Mouse (Mus musculus) neural tube, embryonic 14.5 days (tissue): Measurements from ENCODE around the gene Smarca4. TPM values are rescaled to one million over a fixed set of nuclear protein-coding genes. Genes with fewer than 3 reads are reported as not detected.

Source experiments
- ATAC-seq: fragments of 200-750 bp; cut with Nextera tagmentation; 2 replicates; pipeline ENCODE4 v1.8.0; 2017; ENCODE audit warnings: low read depth, mild to moderate bottlenecking, moderate TSS enrichment, moderate library complexity
- H3K27ac ChIP-seq: fragments of 300-500 bp; sonication (generic); 2 replicates; pipeline ENCODE4 v1.5.1; 2014; ENCODE audit warnings: low read depth, mild to moderate bottlenecking, control low read depth, low read length, moderate library complexity, mixed read lengths
- H3K27me3 ChIP-seq: fragments of 300-500 bp; sonication (generic); 2 replicates; pipeline ENCODE4 v1.6.1; 2014; ENCODE audit warnings: low read length; ENCODE audit not compliant: control insufficient read depth, insufficient read depth
- H3K36me3 ChIP-seq: fragments of 300-500 bp; sonication (generic); 2 replicates; pipeline ENCODE4 v1.6.1; 2014; ENCODE audit warnings: low read length, mixed read lengths; ENCODE audit not compliant: control insufficient read depth, insufficient read depth
- H3K4me1 ChIP-seq: fragments of 300-500 bp; sonication (generic); 2 replicates; pipeline ENCODE4 v1.6.1; 2014; ENCODE audit warnings: low read length; ENCODE audit not compliant: control insufficient read depth, insufficient read depth
- H3K4me2 ChIP-seq: fragments of 300-500 bp; sonication (generic); 2 replicates; pipeline ENCODE4 v1.6.1; 2014; ENCODE audit warnings: mild to moderate bottlenecking, low read depth, low read length, control low read depth
- H3K4me3 ChIP-seq: fragments of 300-500 bp; sonication (generic); 2 replicates; pipeline ENCODE4 v1.5.1; 2014; ENCODE audit warnings: low read depth, low read length, control low read depth, mixed read lengths
- H3K9ac ChIP-seq: fragments of 300-500 bp; sonication (generic); replicated peaks from 2 replicates; pipeline ENCODE4 v1.6.1; 2014; ENCODE audit warnings: low read depth, mild to moderate bottlenecking, control low read depth, low read length, mixed read lengths
- H3K9me3 ChIP-seq: fragments of 300-500 bp; sonication (generic); 2 replicates; pipeline ENCODE4 v1.6.1; 2016; ENCODE audit warnings: low read length; ENCODE audit not compliant: control insufficient read depth
- WGBS: fragments of 180-500 bp; shearing (Covaris S2); extraction: QIAGEN DNeasy Blood & Tissue Kit; methylation state at CpG from one replicate; pipeline ENCODE4 v1.1.7; 2014; 5-methylcytosine and 5-hydroxymethylcytosine counted together
- polyA plus RNA-seq: library from polyadenylated mRNA; unstranded; fragments of >200 nt; fragmentation: Nextera tagmentation; extraction: Ambion mirVana; gene quantifications from 2 replicates; pipeline ENCODE4 v1.2.1, GENCODE M21; 2014

The Smarca4 gene
- polyA plus RNA-seq, 1 experiment from 2014 or later, result 138 TPM

- ATAC-seq, result no peak
- no peaks in the 10 kb centered on the region for H3K27me3 ChIP-seq
- no peak overlapping the region for H3K4me3 ChIP-seq
- no peak overlapping the region for H3K9ac ChIP-seq
- H3K4me1 ChIP-seq, result no peaks in the 10 kb centered on the region
- H3K4me2 ChIP-seq, result no peak overlapping the region
- 98% methylated on average over 3 of the region's 3 CpGs for WGBS
- H3K27ac ChIP-seq, result no peak overlapping the region
- H3K9me3 ChIP-seq, result no peaks in the 10 kb centered on the region
- H3K36me3 ChIP-seq, result peaks cover 18% of the 10 kb centered on the region
Observed at GRCm38 (mm10) chr9:21709340-21709739, 93.4 kb downstream of the Smarca4 start.

- no peak overlapping the region for H3K9ac ChIP-seq
- no peak overlapping the region for H3K4me3 ChIP-seq
- no peaks in the 10 kb centered on the region for H3K36me3 ChIP-seq
- ATAC-seq, result no peak
- H3K4me2 ChIP-seq, result no peak overlapping the region
- H3K27ac ChIP-seq, result no peak overlapping the region
- 69% methylated on average over 4 of the region's 4 CpGs for WGBS
- no peaks in the 10 kb centered on the region for H3K27me3 ChIP-seq
- no peaks in the 10 kb centered on the region for H3K4me1 ChIP-seq
- no peaks in the 10 kb centered on the region for H3K9me3 ChIP-seq
Observed at GRCm38 (mm10) chr9:21715298-21715697, 99.3 kb downstream of the Smarca4 start.

- 94% methylated on average over 2 of the region's 2 CpGs for WGBS
- ATAC-seq, result no peak
- Histone ChIP-seq H3K4me3 (no peak overlapping the region), H3K9me3 (no peaks in the 10 kb centered on the region), H3K9ac (no peak overlapping the region), H3K4me1 (no peaks in the 10 kb centered on the region), H3K27me3 (no peaks in the 10 kb centered on the region), H3K27ac (no peak overlapping the region), H3K36me3 (no peaks in the 10 kb centered on the region), H3K4me2 (no peak overlapping the region)
Observed at GRCm38 (mm10) chr9:21717015-21717414, 101.0 kb downstream of the Smarca4 start.

GRCm38 (mm10) chr9:21721036-21721435, 105.1 kb downstream of the Smarca4 start:
- H3K36me3 ChIP-seq, result no peaks in the 10 kb centered on the region

GRCm38 (mm10) chr9:21723377-21724146, 107.6 kb downstream of the Smarca4 start, which contains the start of gene Ldlr:
TSS of gene Ldlr (plus strand) at chr9:21723483.
- Histone ChIP-seq H3K9me3 (no peaks in the 10 kb centered on the region), H3K4me1 (peaks cover 16% of the 10 kb centered on the region), H3K27ac (peak within 1 kb of the TSS; percentile 92), H3K36me3 (no peaks in the 10 kb centered on the region), H3K9ac (peak within 1 kb of the TSS; percentile 74), H3K27me3 (no peaks in the 10 kb centered on the region), H3K4me2 (peak within 1 kb of the TSS; percentile 86), H3K4me3 (peak within 1 kb of the TSS; percentile 67)
- peak; percentile 81 for ATAC-seq
- under 1% methylated on average over 47 of the region's 47 CpGs for WGBS

More at GRCm38 (mm10) chr9:21721036-21721435, 105.1 kb downstream of the Smarca4 start:
- 66% methylated on average over 2 of the region's 2 CpGs for WGBS
- Histone ChIP-seq H3K9me3 (no peaks in the 10 kb centered on the region), H3K27me3 (no peaks in the 10 kb centered on the region), H3K4me2 (no peak overlapping the region), H3K9ac (no peak overlapping the region), H3K27ac (no peak overlapping the region), H3K4me1 (peaks cover 16% of the 10 kb centered on the region), H3K4me3 (no peak overlapping the region)
- ATAC-seq, result no peak

GRCm38 (mm10) chr9:21724147-21724536, 108.2 kb downstream of the Smarca4 start:
- ATAC-seq, result peak; percentile 98
- H3K4me2 ChIP-seq, result peak overlapping the region; percentile 86
- peak overlapping the region; percentile 74 for H3K9ac ChIP-seq
- peak overlapping the region; percentile 92 for H3K27ac ChIP-seq
- H3K9me3 ChIP-seq, result no peaks in the 10 kb centered on the region
- 0% methylated on average over 18 of the region's 18 CpGs for WGBS
- H3K4me1 ChIP-seq, result peaks cover 16% of the 10 kb centered on the region
- H3K36me3 ChIP-seq, result no peaks in the 10 kb centered on the region
- H3K27me3 ChIP-seq, result no peaks in the 10 kb centered on the region
- peak overlapping the region; percentile 67 for H3K4me3 ChIP-seq

GRCm38 (mm10) chr9:21725224-21726121, 109.5 kb downstream of the Smarca4 start:
- H3K4me2 ChIP-seq, result peak overlapping the region; percentile 86
- no peaks in the 10 kb centered on the region for H3K27me3 ChIP-seq
- 93% methylated on average over 23 of the region's 23 CpGs for WGBS
- H3K4me1 ChIP-seq, result peaks cover 16% of the 10 kb centered on the region
- no peak for ATAC-seq
- H3K27ac ChIP-seq, result no peak overlapping the region
- H3K36me3 ChIP-seq, result no peaks in the 10 kb centered on the region
- peak overlapping the region; percentile 67; the same call in 1 of the 2 replicates for H3K4me3 ChIP-seq
- H3K9me3 ChIP-seq, result no peaks in the 10 kb centered on the region
- H3K9ac ChIP-seq, result no peak overlapping the region

- H3K4me3 ChIP-seq, result no peak overlapping the region
- 74% methylated on average over 14 of the region's 14 CpGs for WGBS
- H3K27me3 ChIP-seq, result no peaks in the 10 kb centered on the region
- H3K36me3 ChIP-seq, result no peaks in the 10 kb centered on the region
- H3K9ac ChIP-seq, result no peak overlapping the region
- H3K4me2 ChIP-seq, result peak overlapping the region; percentile 16; the same call in 1 of the 2 replicates
- H3K27ac ChIP-seq, result no peak overlapping the region
- H3K4me1 ChIP-seq, result peaks cover 16% of the 10 kb centered on the region
- no peaks in the 10 kb centered on the region for H3K9me3 ChIP-seq
- no peak for ATAC-seq
Observed at GRCm38 (mm10) chr9:21726218-21726975, 110.4 kb downstream of the Smarca4 start.
